Mouse (Mus musculus) midbrain, embryonic 15.5 days (tissue): ENCODE measurements at regions not wholly inside any gene's neighbourhood (a gene's known extent, or its start where the extent isn't known, plus 50 kb on each side); places are given as distances from the start of the nearest gene placed in this dataset.

Experiments
- ATAC-seq: fragments of 200-750 bp; cut with Nextera tagmentation; replicated peaks from 2 replicates; pipeline ENCODE4 v1.8.0; 2017; ENCODE audit warnings: moderate TSS enrichment
- H3K27ac ChIP-seq: fragments of 300-500 bp; sonication (generic); 2 replicates; pipeline ENCODE4 v1.5.1; 2015; ENCODE audit warnings: mild to moderate bottlenecking, inconsistent platforms
- H3K27me3 ChIP-seq: fragments of 300-500 bp; sonication (generic); replicated peaks from 2 replicates; pipeline ENCODE4 v1.6.1; 2015; ENCODE audit warnings: inconsistent platforms
- H3K36me3 ChIP-seq: fragments of 300-500 bp; sonication (generic); replicated peaks from 2 replicates; pipeline ENCODE4 v1.6.1; 2015; ENCODE audit warnings: inconsistent platforms
- H3K4me1 ChIP-seq: fragments of 300-500 bp; sonication (generic); 2 replicates; pipeline ENCODE4 v1.6.1; 2015; ENCODE audit warnings: inconsistent platforms
- H3K4me2 ChIP-seq: fragments of 300-500 bp; sonication (generic); 2 replicates; pipeline ENCODE4 v1.6.1; 2015; ENCODE audit warnings: inconsistent platforms, mild to moderate bottlenecking, moderate library complexity
- H3K4me3 ChIP-seq: fragments of 300-500 bp; sonication (generic); 2 replicates; pipeline ENCODE4 v1.5.1; 2015; ENCODE audit warnings: mild to moderate bottlenecking, inconsistent platforms
- H3K9ac ChIP-seq: fragments of 300-500 bp; sonication (generic); 2 replicates; pipeline ENCODE4 v1.6.1; 2015; ENCODE audit warnings: mild to moderate bottlenecking, inconsistent platforms
- H3K9me3 ChIP-seq: fragments of 300-500 bp; sonication (generic); 2 replicates; pipeline ENCODE4 v1.6.1; 2016; ENCODE audit warnings: inconsistent platforms
- WGBS: fragments of 180-500 bp; shearing (Covaris S2); methylation state at CpG from one replicate; pipeline ENCODE4 v1.1.7; 2015; ENCODE audit warnings: mixed read lengths; 5-methylcytosine and 5-hydroxymethylcytosine counted together

DNA sequence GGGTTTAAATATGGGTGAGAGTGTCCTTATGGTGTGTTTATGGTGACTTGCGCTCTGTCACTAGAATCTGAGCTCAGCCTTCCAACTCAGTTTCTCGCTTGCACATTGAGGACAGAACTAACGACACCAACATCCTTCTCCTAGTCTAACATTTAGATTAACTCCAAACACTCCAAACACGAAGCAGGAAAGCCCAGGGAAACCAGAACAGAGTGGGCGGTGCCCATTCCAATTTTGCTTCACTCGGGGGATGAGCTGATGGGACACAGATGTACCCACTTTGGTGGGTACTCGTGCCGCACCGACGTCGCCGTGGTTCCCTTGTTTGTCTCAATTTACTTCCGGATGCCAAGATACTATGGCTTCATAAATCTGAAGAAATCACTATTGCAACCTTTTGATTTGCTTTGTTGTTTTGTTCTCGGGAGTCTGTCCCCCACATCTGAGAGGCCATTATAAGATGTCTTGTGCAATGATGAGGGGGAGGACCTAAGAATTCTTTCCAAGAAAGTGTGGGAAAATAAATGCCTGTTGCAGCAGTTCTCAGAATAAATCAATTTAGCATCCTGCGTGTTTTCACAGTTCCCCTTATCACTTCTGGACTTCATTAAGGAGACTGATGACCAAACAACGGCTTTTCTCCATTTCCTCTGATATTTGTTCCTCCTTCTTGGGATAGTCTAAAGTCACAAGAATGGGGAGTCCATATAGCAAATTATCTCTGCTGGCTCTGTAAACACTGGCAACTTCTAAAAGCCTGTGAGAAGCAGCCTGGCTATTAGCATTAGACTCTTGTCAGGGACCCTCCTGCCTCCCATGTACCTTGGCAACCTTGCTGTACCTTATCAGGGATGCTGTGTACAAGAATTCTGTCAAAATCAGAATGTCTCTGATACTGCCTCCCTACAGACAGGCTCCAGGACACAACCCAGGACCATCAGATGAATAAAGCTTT is 96.2 kb upstream of the Klf9 start:
- ATAC-seq = no peak
- no peaks in the 10 kb centered on the region for H3K4me1 ChIP-seq
- H3K4me2 ChIP-seq = no peak overlapping the region
- 85% methylated on average over 16 of the region's 16 CpGs for WGBS
- H3K4me3 ChIP-seq = no peak overlapping the region
- no peaks in the 10 kb centered on the region for H3K9me3 ChIP-seq
- H3K27ac ChIP-seq = no peak overlapping the region
- H3K36me3 ChIP-seq = no peaks in the 10 kb centered on the region
- no peaks in the 10 kb centered on the region for H3K27me3 ChIP-seq
- H3K9ac ChIP-seq = no peak overlapping the region

DNA sequence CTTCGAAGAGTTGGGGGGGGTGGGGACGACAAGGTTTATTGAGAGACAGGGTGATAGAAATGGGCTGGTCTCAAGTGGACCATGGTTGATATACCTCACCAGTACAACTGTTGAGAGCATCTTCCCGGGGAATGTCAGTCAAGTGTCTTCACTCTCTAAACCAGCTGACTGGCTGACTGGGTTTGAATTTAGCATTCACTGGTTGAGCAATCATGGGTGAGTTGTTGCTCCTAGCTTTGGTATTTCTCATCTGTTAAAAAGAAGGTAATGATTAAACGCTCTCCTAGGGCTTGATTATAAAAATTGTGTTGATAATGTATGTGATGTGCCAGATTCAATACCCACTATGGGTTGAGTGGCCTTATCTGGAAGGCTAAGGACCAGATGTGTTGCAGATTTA is 89.6 kb upstream of the Klf9 start:
- Histone ChIP-seq H3K9ac (no peak overlapping the region), H3K4me3 (no peak overlapping the region), H3K27me3 (no peaks in the 10 kb centered on the region), H3K4me1 (no peaks in the 10 kb centered on the region), H3K4me2 (no peak overlapping the region), H3K9me3 (no peaks in the 10 kb centered on the region), H3K36me3 (no peaks in the 10 kb centered on the region), H3K27ac (no peak overlapping the region)
- 91% methylated on average over 4 of the region's 4 CpGs for WGBS
- ATAC-seq = no peak

DNA sequence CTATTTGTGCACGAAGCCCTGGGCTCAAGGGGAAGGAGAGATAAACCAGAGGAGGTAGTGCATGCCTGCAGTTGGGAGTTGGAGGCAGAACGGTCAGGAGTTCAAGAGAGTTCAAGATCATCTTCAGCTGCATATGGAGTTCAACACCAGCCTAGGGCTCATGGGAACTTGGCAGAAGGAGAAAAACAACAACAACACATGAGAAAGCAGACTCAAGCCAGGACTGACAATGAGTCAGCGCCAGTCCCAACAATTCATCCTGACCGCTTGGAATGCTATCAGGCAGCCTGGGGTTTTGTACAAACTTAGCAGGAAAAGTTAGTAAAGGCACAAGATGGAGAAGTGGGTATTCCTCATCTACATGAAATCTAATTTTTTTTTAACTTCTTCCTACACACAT is 86.6 kb upstream of the Klf9 start:
- no peak overlapping the region for H3K4me3 ChIP-seq
- no peak overlapping the region for H3K27ac ChIP-seq
- H3K9ac ChIP-seq = no peak overlapping the region
- H3K4me1 ChIP-seq = peaks cover 14% of the 10 kb centered on the region
- H3K36me3 ChIP-seq = no peaks in the 10 kb centered on the region
- H3K27me3 ChIP-seq = no peaks in the 10 kb centered on the region
- ATAC-seq = no peak
- no peaks in the 10 kb centered on the region for H3K9me3 ChIP-seq
- H3K4me2 ChIP-seq = no peak overlapping the region
- 74% methylated on average over 4 of the region's 4 CpGs for WGBS

DNA sequence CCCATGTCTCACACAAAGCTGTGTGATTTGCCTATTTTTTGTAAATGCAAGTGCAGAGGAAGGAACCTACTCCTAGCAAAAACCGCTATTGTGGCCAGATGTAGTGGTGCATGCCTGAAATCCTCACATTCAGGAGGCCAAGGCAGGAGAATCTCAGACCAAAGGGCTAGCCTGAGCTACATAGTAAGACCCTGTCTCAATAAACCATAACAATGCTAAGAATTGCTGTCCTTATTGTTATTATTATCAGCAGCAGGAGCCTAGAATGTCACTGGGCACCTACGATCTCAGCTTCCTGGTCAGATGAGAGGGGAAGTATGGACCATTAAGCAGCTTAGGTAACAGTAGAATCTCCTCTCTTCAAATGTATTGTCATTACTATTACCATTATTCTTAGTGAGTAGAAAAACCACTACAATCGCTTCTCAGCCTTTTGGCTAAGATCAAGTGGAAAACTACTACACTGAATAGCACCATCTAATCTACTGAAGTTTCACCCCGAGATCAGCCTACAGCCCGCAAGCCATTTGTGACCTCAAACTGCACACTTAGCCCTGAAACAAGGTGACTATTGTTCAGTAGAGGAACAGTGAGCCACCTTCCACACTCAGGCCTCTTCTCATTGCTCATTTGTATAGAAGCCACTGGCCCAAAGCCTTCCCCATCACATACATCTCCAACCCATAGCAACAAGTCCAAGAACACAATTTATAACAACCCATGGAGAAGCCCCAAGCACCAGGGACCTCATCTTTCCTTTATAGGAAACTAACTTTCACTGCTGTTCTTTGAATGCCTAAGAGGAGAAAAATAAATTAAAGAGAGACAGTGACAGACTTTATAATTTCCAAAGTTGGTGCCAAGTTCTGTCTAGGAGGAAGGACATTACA is 84.9 kb upstream of the Klf9 start:
- 83% methylated on average over 5 of the region's 5 CpGs for whole genome bisulfite sequencing
- Histone ChIP-seq H3K36me3 (no peaks in the 10 kb centered on the region), H3K4me2 (peak overlapping the region; percentile 63), H3K9me3 (no peaks in the 10 kb centered on the region), H3K9ac (no peak overlapping the region), H3K4me1 (peaks cover 14% of the 10 kb centered on the region), H3K27ac (no peak overlapping the region), H3K4me3 (no peak overlapping the region; the same call in 1 of the 2 replicates), H3K27me3 (no peaks in the 10 kb centered on the region)
- ATAC-seq = no peak

DNA sequence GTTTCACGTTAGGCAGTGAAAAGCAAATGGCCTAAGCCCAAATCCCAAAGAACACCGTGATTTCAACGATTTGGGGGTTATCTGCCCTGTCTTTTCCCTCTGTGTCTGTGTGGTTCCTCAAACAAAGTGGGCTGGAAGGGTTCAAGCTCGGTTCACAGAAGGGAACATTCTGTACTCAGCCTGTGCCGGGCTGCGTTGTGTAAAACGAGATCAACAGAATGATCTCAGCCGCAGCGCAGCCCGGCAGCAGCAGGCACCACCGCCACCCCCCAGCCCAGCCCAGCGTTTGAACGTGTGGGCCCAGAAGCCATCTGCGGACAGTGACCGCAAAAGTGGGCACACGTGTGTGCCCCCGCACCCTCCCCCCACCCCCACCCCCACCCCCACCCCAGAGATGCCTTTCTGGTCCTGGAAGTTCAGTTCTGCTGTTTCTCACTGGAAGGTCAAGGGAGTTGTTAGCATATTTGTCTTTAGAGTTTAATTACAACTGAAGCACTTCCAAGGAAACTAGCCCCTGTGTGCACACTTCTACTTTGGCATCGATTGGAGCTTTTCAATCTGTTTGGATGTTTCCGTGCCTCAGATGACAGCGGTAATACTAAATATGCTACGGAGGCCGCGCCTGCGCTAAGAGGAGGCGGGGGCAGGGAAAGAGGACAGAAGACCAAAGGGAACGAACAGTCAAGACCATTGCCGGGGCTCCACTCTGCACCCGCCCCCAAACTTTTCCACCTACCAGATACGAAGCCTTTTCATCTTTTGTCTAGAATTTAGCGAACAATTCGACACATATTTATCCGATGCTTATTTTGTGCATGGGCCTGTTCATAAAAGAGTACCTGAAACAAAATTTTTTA is 83.9 kb upstream of the Klf9 start:
- 1% methylated on average over 32 of the region's 32 CpGs for WGBS
- peak; percentile 94 for ATAC-seq
- Histone ChIP-seq H3K27me3 (no peaks in the 10 kb centered on the region), H3K9ac (peak overlapping the region; percentile 37), H3K4me3 (peak overlapping the region; percentile 37), H3K4me1 (peaks cover 14% of the 10 kb centered on the region), H3K36me3 (no peaks in the 10 kb centered on the region), H3K9me3 (no peaks in the 10 kb centered on the region), H3K4me2 (peak overlapping the region; percentile 63), H3K27ac (0 out of 2 replicates have a peak overlapping the region, but pooled peaks have one; percentile 8)

DNA sequence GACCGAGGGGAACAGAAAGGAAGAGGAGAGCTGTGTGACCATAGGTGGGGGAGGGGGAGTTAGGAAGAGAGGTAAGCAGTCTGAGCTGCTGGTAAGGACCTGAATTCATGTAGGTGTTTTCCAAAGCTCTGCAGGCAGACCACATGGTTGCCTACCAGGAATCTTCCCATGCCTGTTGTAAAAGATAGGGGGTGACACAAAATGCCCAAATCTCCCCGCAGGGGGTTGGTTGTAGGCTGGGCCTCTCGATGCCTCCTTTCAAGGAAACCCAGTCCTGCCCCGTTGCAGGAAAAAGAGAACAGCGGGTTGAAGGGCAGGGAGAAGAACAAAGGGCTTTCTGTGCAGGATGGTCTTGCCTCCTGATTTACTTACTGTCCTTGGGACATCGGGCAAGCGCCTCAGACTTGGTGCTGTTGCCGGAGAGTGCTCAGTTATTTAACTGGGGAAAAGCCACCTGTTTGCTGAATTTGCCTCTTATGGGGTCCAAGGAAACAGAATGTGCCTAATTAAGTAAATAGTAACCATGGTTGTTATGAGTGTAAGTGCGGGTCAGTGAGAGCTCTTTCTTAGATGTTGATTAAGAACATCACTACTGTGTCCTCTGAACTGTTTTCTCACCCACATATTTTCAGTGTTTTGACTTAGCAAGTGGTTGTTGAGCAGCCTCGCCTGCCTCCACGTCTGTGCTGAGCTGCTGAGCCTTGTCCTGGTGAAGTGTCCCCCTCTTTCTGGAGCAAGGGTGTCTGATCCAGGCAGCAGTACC is 83.1 kb upstream of the Klf9 start:
- Histone ChIP-seq H3K9ac (peak overlapping the region; percentile 37; the same call in 1 of the 2 replicates), H3K27ac (0 out of 2 replicates have a peak overlapping the region, but pooled peaks have one; percentile 8), H3K9me3 (no peaks in the 10 kb centered on the region), H3K4me3 (peak overlapping the region; percentile 37), H3K4me1 (peaks cover 14% of the 10 kb centered on the region), H3K4me2 (peak overlapping the region; percentile 63), H3K27me3 (no peaks in the 10 kb centered on the region), H3K36me3 (no peaks in the 10 kb centered on the region)
- peak; percentile 69 for ATAC-seq
- WGBS = 19% methylated on average over 11 of the region's 11 CpGs

DNA sequence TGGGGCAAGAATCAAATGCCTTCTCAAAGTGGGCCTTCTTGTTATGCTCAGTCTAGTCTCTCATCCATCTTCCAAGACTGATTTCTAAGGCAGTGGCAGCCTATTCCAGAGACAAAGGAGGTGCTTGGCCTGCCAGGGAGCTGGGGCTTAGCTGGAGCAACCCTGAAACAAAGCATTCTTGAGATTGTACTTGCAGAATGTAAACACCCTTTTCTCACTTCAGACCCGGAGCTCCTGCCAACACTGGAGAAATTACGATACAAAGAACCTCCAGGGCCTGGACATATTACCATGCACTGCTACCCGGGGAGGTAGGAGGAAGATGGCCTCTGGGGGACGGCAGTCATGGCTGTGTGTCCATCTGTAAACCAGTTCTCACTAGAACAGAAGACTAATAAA is 82.5 kb upstream of the Klf9 start:
- H3K27me3 ChIP-seq = no peaks in the 10 kb centered on the region
- WGBS = 41% methylated on average over 4 of the region's 4 CpGs
- peaks cover 14% of the 10 kb centered on the region for H3K4me1 ChIP-seq
- no peaks in the 10 kb centered on the region for H3K9me3 ChIP-seq
- no peak overlapping the region for H3K4me2 ChIP-seq
- no peak overlapping the region for H3K4me3 ChIP-seq
- ATAC-seq = no peak
- no peak overlapping the region for H3K9ac ChIP-seq
- H3K36me3 ChIP-seq = no peaks in the 10 kb centered on the region
- no peak overlapping the region for H3K27ac ChIP-seq

DNA sequence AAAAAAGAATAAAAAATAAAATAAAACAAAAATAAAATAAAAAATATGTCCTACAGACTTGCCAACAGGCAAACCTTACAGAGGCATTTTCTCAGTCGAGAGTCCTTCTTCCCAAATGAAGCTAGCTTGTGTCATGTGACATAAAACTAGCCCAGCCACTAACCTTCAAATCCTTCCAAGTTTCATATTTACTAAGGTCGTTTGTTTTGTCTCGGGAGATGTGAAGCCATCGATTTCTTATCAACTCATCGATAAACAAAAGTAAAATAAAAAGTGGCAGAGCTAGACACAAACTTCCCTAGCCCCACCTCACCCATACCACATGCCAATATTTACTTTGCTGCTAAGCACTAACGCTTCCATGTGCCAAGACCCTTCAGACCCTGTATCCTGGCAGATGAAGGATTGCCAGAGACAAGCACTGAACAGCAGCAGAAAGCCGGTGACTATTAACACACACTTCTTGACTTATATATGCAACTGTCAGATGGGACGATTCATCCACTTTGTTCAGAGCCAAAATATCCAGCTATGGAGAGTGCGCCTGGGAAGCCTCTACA is 79.9 kb upstream of the Klf9 start:
- WGBS = 88% methylated on average over 9 of the region's 9 CpGs
- H3K4me1 ChIP-seq = peaks cover 14% of the 10 kb centered on the region
- no peak overlapping the region for H3K27ac ChIP-seq
- no peaks in the 10 kb centered on the region for H3K9me3 ChIP-seq
- no peaks in the 10 kb centered on the region for H3K36me3 ChIP-seq
- H3K9ac ChIP-seq = no peak overlapping the region
- no peak for ATAC-seq
- H3K27me3 ChIP-seq = no peaks in the 10 kb centered on the region
- no peak overlapping the region for H3K4me2 ChIP-seq
- H3K4me3 ChIP-seq = no peak overlapping the region

DNA sequence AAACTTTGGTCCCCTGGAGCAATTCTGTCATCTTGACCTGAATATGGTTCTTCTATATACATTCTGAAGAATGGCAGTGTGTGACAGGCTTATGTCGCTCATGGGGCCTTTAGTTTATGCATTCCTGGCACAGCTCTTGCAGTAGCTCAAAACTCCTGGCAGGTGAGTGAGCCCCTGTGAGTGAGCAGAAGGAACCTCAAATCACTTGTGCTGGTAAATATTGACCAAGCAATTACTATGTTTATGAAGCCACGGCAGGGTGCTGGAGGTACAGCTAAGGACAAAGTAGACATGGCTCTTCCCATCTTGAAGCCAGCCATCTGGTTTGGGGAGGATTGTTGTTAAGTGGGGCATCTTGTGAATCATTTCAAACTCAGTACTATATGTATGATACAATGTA is 79.1 kb upstream of the Klf9 start:
- Histone ChIP-seq H3K9ac (no peak overlapping the region), H3K4me1 (peaks cover 11% of the 10 kb centered on the region), H3K27ac (no peak overlapping the region), H3K4me3 (no peak overlapping the region), H3K27me3 (no peaks in the 10 kb centered on the region), H3K4me2 (no peak overlapping the region), H3K9me3 (no peaks in the 10 kb centered on the region), H3K36me3 (no peaks in the 10 kb centered on the region)
- no peak for ATAC-seq
- 85% methylated on average over 2 of the region's 2 CpGs for WGBS

DNA sequence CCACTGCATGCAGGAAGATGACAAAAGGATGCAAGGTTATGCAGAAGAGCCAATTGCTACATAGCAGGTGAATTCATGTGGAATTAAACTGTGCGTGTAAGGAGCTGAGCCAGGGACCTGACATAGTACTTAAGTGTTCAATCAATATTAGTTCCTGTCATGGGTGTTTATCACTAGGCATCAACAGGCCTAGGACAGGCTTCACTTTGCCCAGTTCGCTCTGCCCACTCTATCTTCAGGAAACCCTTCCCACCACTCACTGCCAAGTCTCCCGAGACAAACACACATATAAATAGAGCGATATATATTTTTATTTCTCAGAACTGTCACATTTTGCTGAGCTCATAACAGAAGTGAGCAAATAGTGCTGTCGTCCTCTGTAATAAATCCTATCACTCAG is 78.2 kb upstream of the Klf9 start:
- peaks cover 3% of the 10 kb centered on the region for H3K4me1 ChIP-seq
- no peak overlapping the region for H3K4me3 ChIP-seq
- no peak overlapping the region for H3K4me2 ChIP-seq
- H3K27ac ChIP-seq = no peak overlapping the region
- H3K9me3 ChIP-seq = no peaks in the 10 kb centered on the region
- ATAC-seq = no peak
- 88% methylated on average over 5 of the region's 5 CpGs for WGBS
- H3K9ac ChIP-seq = no peak overlapping the region
- H3K36me3 ChIP-seq = no peaks in the 10 kb centered on the region
- no peaks in the 10 kb centered on the region for H3K27me3 ChIP-seq

DNA sequence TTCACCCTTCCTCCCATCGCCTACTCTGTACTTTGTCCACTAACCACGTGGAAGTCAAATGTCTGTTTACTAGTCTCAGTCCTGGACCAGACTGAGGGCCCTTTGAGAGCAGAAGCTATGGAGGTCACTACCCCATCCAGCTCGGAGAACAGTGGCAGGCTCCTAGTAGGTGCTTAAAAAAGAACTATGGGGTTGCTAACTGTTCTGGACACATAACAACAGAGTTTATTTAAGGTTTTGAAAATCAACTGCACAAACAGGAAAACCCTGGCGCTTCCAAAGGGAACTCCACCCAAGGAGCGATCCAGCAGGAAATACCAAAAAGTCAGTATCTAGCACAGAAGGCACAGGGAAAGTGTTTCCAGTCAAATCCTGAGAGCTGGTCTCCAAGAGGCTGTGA is 75.5 kb upstream of the Klf9 start:
- ATAC-seq = no peak
- no peak overlapping the region for H3K4me2 ChIP-seq
- no peaks in the 10 kb centered on the region for H3K4me1 ChIP-seq
- H3K4me3 ChIP-seq = no peak overlapping the region
- no peaks in the 10 kb centered on the region for H3K27me3 ChIP-seq
- no peaks in the 10 kb centered on the region for H3K9me3 ChIP-seq
- 82% methylated on average over 5 of the region's 5 CpGs for WGBS
- H3K9ac ChIP-seq = no peak overlapping the region
- H3K27ac ChIP-seq = no peak overlapping the region
- H3K36me3 ChIP-seq = no peaks in the 10 kb centered on the region
